Mouse (Mus musculus) cerebellum, adult (tissue): ENCODE measurements at regions not wholly inside any gene's neighbourhood (a gene's known extent, or its start where the extent isn't known, plus 50 kb on each side); places are given as distances from the start of the nearest gene placed in this dataset.

ENCODE experiments used
- ATAC-seq: cut with Nextera tagmentation; 2 replicates; pipeline ENCODE4 v1.9.2; 2017; ENCODE audit warnings: mild to moderate bottlenecking, moderate library complexity, mixed read lengths; ENCODE audit not compliant: insufficient number of reproducible peaks, low FRiP score, low TSS enrichment

DNA sequence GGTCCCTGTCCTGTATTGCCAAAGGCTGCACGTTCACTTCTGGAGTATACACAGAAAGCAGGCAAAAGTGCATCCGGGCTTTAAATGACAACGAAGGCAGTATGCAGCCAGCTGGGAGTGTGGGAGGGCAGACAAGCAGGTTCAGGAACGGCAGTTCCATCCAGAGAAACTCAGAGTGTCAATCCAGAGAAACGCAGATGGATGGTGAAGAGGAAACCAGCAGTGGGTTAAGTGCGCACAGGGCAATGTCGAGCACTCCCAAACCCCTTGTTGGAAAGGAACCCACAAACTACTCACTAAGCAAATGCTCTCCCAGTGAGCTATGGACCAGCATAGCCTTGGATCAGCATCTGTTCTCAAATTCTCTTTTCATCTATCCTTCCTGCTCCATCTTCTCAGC lies 1132.1 kb upstream of the Gulo start:
- ATAC-seq = no peak

DNA sequence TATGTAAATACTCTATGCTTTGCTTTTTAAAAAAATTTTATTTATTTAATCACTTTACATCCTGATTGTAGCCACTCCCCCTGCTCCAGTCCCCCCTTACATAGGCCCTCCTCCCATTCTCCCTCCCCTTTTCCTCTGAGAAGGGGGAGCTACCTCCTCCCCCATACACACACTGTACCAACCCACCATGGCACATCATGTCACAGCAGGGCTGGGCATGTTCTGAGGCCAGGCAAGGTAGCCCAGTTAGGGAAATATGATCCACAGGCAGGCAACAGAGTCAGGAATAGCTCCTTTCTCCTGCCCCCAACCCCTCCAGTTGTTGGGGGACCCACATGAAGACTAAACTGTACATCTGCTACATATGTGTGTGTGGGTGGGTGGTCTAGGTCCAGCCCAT lies 1130.7 kb upstream of the Gulo start:
- ATAC-seq = no peak

DNA sequence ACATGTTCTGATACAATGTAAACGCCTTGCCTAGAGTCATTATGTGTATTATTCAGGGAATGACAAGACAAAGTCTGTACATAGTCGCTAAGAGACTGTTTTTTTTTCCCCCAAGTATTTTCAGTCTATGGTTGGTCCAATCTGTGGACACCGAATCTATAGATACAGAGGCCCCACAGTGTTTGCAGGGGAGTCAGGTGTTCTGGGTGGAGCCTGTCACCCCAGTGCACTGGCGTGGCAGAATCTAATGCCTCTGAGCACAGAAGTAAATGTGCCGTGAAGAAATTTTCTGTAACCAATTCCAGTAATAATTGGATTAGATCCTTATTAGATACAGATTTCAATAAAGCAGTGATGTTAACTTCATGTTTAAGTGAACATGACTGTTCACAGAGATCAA lies 1130.1 kb upstream of the Gulo start:
- ATAC-seq = no peak

DNA sequence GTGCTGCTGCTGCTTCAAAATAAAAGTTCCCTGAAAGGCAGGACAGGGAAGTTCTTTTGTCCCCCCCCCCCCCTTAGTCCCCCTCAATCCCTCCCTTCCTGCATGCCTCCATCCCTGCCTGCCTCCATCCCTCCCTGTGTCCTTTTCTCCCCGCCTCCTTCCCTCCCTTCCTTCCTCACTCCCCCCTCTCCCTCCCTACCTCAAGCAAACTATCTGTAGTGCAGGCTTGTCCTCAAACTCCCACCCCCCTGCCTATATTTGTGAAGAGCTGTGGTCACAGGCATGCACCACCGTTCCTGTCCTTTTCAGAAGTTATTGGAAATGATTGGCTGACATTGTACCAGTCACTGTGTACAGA lies 1127.1 kb upstream of the Gulo start:
- ATAC-seq = no peak

DNA sequence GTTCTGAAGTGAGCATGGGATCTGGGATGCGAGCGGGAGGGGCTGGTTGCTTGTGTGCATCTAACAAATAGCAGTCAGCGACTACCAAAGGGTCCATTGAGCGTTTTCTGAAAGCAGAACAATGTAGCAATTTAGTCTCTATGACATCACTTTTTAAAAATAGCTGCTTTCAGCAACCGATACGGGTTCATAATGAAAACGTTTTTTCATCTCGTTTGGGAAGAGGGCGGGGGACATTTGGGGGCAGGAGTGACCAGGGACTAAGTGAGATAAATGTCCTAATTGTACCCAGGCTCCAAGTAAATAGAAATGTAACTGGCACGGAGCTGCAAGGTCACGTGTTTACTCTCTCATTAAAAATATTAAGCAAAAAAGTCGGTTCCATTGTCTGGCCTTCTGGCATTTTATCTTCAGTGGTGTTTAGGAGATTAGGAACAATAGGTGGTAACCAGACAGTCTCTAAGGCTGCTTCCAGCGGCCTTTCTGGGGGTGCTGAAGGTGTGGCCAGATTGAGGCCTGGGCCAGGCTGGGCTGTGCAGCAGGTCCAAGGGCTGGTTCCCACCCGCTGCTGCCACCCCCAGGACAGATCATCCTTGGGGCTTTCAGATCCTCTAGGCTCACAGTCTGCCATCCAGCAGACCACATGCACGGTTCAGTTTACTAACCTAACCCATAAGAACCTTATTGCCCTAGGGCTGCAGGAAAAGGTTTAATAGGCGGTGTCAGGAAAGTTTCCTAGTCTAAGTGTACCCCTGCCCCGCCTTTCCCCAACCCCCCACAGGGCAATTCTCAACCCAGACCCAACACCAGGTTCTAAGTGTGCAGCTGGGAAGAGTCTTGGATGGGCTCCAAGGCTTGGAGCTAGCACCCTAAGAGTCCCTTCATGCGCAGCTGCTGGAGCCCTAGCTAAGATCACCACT lies 1126.5 kb upstream of the Gulo start:
- ATAC-seq = peak; percentile 36; the same call in 1 of the 2 replicates

DNA sequence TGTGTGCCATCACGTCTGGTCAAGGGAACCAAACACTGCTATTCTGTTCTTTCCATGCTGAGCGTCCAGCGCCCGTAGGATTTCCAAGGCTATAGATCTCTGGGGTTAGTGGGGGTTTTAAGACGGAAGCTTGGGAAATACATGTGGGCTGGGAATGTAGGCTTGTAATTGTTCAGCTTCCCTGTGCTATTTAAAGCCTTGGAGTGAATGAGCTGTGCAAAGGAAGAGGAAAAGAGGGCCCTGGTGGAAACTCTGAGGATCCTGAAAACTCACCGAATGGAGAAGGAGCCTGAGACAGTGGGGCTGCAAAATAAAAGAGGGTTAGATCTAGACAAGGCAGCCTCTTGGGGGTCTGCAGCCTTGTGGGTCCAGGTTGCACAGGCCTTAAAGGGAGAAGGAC lies 1124.2 kb upstream of the Gulo start:
- ATAC-seq = no peak

DNA sequence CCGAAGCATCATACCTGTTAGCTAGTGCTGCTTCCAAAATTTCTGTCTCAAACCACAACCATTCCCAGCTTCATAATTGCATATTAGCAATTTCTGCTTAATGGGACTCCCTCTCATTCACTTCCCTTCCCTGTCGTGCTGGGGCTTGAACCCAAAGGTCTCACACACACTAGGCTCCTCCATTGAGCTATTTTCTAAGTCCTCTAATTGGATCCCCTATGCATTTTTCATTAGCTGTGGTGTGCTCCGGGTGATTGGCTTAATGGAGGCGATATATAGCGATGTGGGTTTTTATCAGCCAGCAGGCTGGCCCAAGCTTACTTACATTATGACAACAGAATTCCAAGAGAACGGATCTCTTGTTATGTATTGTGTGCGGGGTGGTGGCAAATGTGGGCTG lies 1118.1 kb upstream of the Gulo start:
- no peak for ATAC-seq

DNA sequence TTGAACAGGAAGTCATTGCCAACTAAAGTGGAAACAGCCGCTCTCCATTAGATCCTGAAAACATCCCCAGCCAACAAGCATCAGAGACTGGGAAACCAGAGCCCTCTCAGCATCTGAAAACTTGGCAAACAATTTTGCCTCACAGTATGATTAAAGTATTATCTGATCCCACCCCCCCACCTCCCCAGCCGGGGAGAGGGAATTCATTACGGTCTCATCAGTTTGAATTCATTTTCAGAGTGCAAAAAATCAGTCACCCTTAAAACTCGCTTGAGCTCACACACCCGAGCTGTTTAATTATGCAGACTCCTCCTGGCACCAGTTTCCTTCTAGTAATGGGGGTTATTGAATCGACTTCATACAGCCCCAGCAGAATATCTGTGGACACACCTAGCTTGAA lies 1117.2 kb upstream of the Gulo start:
- no peak for ATAC-seq

DNA sequence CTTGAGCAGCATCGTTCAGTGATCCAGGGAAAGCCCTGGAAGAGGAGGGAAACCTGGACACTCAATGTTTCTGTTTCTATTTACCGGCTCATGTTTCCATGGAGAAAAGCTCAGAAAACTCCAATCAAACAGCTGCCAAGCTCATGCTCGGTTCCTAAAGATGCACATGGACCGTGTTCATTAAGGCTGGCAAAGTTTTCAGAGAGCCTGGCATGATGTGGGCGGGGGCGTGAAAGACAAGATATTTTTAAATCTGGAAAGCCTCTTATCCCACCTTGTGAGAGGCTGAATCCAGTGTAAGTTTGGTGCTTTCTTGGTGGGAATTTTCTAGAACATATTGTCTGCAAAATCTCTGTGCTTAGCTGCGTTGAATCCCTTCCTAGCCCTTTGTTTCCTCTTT lies 1114.3 kb upstream of the Gulo start:
- no peak for ATAC-seq
